Mouse (Mus musculus): Measurements from ENCODE around the gene Txlna.

Txlna gene

DNA sequence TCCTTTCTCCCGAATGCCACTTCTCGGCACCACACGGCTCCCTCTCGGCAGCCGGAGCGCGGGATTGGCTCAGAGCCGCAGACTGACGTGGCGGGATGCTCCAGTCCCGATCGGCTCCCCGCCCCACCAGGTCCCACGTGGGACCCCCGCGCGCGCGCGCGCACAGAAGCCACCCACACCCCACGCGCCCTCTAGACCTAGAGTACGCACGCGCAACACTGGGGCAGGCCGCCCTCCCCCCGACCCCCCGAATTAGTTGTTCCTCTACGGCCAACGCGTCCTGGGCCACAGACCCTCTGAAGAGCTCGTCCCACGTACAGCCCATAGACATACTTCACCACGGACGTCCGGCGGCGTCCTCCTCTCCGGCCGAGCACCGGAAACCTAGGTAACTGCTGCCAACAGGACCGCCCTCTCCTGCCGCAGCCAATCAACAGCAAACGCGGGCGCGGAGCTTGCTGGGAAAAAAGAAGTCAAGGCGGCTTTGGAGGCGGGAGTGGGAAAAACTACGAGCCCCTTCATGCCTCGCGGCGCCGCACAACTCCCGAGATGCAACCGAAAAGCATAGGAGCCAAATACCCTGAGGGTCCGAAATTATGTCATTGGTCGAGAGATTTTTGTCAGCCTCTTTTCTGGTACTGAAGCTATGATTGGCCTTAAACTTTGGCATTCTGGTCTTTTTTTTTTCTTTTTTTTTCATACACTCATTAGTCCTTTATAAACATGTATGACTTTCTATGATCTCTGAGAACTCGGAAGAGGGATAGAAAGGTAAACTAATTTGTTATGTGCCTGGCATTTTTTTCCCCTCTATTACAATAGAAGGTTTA lies at the start of gene Txlna:
Gene Txlna, minus strand, starts transcription at position 428 of the 830 bp plus-strand sequence.
- peak; percentile 99 for DNase-seq (ENCODE audit: low read depth, low spot score)

DNA sequence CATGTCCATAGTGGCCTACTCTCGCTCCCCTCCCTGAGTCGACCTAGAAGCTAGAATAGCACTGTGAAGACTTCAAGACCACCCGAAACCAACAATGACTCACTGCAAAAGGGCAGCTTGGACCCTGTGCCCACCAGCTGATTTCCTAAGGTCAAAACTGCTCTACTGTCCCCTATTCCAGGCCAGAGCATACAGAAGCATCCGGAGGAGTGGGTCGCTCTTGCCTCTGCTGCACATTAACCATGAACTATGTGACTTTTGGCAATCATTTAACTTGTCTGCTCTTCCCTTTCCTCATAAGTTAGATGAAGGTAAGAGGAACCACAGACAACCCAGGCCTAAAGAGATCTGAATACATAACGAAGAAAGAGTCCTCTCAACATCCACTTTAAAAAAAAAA lies 43.7 kb upstream of the Txlna start:
- no peak for DNase-seq (ENCODE audit: low read depth, low spot score)

DNA sequence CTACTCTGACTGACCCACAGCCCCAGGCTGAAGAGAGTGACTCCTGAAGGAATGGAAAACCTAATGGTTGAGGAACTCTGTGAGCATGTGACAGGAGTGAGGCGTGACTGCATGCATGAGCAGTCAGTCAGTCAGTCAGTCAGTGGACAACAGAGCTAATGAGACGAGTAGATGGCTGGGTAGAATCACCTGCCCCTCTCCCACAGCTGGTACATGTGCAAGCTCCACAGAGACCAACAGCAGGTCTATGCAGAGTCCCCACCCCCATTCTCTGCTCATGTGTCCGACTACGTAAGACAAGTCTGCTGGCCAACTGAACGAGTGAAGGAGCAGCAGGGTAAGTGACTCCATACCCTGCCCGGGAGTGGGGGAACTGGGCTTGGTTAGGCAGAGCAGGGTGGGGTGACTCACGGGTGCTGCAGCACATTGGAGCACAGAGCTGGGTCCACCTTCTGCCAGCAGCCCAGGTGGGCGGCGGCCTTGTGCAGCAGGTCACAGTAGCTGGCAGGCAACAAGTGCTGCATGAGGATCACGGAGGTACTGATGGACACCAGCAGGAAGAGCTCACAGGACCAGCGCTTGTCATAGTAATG lies 43.1 kb upstream of the Txlna start:
- DNase-seq (ENCODE audit: low read depth, low spot score): no peak

DNA sequence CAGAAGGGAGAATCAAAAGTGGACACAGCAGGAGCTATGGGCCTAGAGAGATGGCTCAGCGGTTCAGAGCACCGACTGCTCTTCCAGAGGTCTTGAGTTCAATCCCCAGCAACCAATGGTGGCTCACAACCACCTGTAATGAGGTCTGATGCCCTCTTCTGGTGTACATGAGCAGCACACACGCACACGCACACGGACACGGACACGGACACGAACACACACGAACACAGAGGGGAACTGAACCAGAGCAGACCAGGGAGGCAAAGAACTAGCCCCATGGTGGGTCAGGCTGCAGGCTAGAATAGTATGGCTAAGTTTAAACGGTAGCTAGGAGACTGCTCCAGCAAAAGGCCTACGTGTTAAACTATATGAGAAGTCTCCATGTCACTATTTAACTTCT lies 41.0 kb upstream of the Txlna start:
- DNase-seq (ENCODE audit: low read depth, low spot score): no peak

DNA sequence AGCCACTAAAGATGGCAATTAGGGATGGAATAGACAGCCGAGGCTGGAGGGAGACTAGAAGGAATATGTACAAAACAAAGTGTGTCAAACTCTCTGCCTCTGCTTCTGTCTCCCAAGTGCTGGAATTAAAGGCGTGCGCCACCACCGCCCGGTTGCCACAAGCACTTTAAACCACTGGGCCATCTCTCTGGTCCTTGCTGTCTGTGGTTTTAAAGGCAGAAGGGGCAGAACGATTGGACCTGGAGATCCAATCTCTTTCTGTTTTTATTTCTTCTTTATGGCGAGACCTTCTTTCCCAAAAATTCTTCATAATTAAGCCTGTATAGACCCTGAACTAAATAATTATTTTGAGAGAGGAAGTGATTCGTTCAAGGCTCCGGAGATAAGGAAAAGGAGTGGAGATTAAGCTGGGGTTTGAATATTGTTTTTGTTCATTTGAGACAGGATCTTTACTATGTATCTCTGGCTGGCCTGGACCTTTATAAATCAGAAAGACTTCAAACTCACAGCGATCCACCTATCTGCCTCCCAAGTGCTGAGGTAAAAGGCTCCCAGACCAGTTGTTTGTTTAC lies 32.1 kb upstream of the Txlna start:
- no peak for DNase-seq (ENCODE audit: low read depth, low spot score)

DNA sequence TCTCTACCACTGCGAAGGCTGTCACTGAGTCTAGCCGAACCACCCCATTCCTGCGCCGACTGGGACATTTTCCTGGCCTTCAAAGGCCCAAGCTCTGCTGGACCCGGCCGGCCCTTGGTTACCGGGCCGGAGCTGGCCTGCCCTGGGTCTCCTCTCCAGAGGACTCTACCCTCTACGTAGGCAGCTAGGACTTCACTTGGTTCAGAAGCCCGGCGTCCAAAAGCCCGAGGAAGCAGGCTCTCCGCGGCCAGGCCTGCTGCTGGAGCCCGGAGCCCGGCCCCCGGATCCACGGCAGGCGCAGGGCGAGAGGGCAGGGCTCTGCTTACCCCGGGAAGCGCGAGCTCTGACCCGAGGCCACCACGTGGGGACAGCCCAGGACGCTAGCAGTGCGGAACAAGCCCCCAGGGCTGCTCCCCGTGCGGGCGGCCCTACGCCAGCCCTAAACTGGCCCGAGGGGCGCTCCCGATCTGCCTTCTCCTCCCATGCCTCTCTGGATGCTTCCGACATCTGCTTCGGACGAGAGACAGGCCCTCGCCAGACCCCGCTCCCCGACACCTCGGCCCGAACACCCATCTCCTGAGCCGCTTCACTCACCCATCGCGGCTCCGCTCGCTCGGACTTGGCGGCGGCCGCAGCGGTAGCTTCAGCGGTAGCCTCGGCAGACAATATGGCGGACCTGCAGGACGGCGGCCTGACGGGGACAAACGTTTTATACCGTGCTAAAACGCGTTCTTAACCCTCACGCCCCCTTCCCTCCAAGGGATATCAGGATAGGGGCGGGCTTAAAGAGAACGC lies 31.4 kb upstream of the Txlna start, which contains the start of gene Kpna6:
Gene Kpna6, minus strand, starts transcription at position 685 of the 795 bp plus-strand sequence.
- peak; percentile 97 for DNase-seq (ENCODE audit: low read depth, low spot score)

DNA sequence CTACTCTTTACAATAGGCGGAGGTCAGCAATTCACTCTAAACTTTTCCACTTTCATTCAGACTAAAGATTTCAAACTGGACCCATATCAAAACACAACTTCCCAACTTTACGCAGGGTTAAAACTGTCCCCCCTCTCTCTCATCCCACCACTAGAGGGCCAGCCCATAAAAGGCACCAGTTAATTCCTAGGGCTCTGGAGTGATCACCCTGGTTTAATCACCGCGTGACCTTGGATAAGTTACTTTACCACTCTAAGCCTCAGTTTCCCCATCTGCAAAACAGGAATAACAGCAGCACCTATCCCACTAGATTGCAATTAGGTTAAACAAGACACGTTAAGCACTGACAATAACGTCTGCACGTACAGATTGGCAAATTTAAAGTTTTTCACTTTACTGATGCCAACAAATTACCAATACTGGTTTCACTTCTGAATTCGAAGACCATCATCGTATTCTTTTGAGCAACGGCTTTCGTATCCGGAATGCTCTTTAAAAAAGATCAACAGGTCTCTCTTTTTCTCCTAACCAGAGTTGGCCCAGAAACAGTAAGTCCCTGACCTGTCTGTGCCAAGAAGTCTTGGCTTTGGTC lies 30.7 kb upstream of the Txlna start:
- peak; percentile 68 for DNase-seq (ENCODE audit: low read depth, low spot score)

DNA sequence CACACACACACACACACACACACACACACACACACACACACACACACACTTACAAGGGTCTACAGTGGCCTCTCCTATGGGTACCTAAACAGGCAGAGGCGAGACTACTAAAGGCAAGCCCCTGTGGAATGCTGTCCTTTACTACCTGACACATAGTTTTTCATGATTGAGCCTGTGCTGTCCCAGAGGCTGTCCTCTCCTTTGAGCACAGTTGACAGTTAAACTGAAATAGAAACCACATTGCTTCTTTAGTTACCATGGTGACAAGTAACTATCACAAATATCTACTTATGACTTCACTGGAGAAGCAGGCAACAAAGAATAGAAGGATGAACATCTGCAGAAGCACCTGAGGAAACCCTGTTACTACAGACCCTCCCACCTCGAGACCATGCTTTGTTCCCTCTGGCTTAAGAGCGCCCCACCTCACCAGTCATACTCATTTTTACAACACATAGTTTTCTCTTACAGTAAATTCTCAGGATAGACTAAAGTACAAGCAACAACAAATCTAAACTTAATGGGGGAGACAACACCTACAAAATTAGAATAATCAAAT lies 21.5 kb upstream of the Txlna start:
- DNase-seq (ENCODE audit: low read depth, low spot score): no peak

DNA sequence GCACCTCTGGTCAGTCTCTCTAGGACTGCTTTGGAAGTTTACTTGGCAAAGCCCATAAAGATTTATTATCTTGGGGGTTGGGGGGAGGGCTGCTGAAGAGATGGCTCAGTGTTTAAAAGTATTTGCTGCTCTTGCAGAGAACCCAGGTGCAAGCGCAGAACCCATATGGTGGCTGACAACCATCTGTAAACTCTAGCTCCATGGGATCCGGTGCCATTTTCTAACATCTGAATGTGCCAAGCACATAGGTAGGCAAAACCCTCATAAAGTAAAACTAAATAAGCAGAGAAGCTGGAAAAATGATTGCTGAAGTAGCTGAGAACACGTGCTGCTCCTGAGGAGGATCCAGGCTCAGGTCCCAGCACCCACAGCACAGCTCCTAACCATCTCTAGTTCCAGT lies 20.7 kb upstream of the Txlna start:
- peak; percentile 65 for DNase-seq (ENCODE audit: low read depth, low spot score)

DNA sequence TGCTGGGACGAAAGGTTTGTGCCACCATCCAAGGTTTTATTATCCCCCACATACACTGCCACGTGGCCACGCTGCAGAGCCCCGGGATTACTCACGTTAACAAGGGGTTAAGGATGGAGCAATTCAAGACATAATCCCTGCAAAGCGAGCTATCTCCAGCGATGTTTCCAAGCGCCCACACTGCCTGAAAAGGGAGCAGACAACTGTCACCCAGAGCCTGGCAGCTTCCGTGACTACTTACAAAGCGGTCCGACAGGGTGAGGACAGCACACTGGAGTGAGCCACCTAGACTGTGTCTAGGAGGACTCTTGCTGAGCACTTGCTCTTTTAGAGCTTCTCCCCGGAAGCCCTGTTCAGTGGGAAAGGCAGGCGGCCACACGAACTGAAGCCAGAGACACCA lies 13.9 kb upstream of the Txlna start:
- peak; percentile 33 for DNase-seq (ENCODE audit: low read depth, low spot score)

DNA sequence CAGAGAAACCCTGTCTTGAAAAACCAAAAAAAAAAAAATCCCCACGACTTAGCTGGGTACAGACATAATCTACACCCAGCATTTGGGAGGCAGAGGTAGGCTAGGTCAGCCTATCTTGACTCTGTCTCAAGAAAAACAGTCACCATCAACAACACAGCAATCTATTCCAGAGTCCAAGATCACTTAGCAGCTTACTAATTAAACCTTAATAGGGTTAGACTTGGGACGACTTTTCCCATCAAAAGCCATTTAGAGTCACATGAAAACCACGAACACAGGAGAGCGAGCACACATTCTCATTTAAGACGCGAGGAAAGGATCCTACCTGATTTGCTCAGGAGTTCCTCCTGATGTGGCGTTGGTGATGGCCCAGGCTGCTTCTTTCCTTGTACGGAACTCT lies 9.5 kb upstream of the Txlna start:
- no peak for DNase-seq (ENCODE audit: low read depth, low spot score)

DNA sequence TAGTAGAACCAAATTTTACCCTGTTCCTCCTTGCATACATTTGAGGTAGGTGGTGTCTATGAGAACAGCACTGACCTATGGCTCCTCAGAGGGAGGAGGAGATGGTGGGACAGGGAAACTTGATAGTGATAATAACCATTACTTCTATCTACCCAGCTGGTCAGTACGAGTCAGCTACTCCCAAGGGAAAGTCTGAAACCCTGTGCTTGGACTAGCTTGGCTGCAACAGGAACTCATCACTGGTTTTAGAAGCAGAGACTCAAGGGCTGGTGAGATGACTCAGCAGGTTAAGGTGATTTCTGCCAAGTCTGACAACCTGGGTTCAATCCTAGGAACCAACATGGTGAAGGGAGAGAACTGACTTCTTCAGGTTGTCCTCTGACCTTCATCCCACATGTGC lies 7.8 kb upstream of the Txlna start:
- DNase-seq (ENCODE audit: low read depth, low spot score): no peak

DNA sequence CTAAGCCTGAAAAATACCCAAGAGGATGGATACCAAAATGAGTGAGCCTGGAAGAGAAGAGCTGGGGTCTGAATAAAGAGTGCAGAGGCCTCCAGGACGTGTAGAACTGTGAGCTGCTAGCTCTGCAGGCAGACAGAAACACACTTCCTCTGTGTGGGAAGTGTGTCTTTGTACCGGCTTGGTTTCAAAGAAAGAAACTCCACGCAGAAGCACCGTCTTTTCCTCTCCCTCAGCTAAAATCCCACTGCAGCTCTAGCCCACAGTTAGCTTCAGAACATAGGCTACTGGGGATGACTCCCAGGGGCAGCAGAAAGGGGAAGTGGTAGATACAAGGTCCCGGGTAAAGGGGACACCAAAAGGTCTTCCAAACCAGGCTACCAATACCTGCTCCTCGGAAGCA lies 4.3 kb upstream of the Txlna start:
- DNase-seq (ENCODE audit: low read depth, low spot score): peak; percentile 41

DNA sequence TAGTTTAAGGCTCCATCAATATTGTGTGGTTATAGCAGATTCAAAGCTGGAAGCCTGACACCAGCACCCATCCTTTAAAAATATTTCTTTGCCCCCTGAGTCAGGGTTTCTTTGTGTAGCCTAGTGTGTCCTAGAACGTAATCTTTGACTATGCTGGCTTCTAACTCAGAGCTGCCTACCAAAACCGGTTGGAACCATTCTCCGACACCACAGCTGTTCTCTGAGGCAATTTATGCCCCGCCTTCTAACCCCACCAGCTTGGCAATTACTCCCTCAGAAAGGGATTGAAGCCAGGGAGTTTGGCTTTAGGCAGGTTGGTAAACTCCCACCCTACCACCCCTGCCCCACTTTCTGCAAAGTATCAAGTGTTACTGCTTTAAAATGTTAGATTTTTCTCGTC lies 891 bp upstream of the Txlna start:
- no peak for DNase-seq (ENCODE audit: low read depth, low spot score)

DNA sequence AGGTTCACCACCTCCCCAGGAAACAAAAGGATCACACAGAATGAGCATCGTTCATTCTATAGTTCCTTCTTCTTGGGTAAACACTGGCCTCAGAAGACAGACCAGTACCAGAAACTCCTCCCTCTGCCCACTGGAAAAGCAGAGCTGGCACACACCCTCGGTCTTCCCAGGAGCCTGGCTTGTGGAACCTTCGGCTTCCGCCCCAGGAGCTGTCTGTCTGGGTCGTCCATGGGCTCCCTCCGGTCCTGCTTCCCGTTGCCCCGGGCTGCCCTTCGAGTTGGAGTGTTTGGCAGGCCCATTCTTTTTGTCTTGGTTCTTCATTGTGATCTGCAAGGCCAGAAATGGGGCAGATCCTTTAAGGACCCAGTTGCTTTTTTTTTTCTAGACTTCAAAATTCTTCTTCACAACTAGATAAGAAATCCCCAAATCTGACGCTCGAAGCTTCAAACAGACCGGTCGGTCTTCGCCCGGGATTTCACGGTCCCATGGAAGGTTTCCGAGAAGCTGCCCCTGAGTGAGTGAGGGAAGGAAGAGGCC lies 696 bp downstream of the Txlna start:
- peak; percentile 55 for DNase-seq (ENCODE audit: low read depth, low spot score)

DNA sequence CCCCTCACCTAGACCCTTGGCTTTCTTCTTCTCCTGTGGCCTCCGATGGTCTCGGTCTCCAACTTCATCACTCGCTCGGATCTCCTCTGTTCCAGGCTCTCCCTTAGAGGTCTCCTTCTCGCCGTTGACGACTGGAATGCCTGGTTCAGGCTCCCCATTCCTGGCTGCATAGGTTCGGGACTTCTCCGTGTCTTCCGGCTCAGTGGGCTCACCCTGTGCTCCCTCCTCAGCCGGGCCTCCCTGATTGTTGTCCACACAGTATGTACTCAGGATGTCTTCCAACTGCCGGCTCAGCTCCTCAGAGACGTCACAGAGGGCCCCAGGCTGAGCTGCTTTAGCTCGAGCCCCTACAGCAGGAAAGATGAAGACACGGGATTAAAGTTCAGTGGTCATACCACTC lies 1.6 kb downstream of the Txlna start:
- DNase-seq (ENCODE audit: low read depth, low spot score): no peak

DNA sequence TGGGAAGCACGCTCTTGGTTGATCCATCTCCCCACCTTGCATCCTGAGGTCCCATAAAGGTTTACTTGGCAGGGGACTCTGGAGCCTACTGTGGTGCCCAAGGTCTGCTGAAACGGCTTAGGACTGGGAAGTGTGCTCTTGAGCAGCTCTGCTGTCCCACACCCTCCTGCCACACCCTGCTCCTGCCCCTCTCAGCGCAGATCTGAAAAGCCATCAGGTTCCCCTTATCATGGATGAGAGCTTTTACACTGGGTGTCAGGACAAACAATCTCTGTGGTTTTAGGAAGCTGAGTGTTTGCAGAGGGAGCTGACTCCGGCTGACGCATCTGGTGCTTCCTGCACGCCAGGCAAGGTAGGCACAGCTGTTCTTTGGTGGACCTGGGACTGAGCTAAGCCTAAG lies 7.0 kb downstream of the Txlna start:
- no peak for DNase-seq (ENCODE audit: low read depth, low spot score)

DNA sequence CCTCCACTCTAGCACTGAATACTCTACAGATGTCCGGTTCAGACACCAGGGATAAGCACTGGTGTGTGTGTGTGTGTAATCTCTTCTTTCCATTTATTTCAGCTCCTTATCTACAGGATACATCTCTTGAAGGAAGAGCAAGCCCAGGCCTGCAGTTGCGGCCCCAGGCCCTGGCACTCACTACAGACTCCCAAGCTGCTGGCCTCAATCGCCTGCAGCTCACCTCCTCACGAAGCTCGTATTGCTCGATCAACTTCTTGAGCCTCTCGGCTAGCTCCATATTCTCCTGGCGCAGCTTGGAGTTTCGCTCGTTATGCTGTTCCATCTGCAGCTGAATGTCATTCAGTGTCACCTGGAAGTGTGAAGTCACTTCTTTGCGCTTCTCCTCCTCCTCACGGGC lies 9.0 kb downstream of the Txlna start:
- DNase-seq (ENCODE audit: low read depth, low spot score): no peak

DNA sequence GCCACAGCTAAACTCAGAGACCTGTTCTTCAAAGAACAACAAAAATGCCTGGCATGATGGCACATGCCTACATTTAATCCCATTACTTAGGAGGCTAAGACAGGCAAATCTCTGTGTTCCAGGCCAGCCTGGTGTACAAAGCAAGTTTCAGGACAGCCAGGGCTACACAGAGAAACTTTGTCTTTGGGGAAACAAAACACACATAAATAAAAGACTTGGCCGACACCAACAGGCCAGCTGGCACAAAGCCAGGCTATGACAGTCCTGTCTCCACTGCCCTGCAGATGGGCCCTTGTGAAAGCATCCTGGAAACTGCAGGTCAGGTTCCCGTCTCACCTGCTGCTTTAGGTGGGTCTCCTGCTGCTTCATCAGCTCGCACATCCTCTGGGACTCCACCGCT lies 9.9 kb downstream of the Txlna start:
- DNase-seq (ENCODE audit: low read depth, low spot score): peak; percentile 74

DNA sequence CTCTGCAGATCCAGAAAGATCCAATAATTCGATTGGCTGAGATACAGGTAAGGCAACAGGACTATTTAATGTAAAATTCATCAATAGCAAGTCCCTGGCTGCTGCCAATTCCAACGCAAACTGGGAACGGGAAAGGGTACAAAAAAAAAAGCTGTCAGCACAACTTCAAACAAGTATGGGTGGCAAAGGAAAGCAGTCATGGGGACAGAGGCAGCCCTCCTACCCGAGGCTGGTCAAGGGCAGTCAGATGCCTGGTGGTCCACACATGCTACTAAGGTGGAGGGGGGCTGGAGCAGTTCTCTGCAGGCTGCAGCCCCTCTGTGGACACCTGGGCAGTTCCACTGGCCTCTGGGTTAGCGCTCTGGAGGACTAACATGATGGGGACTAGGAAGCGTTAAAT lies 14.8 kb downstream of the Txlna start:
- DNase-seq (ENCODE audit: low read depth, low spot score): no peak

DNA sequence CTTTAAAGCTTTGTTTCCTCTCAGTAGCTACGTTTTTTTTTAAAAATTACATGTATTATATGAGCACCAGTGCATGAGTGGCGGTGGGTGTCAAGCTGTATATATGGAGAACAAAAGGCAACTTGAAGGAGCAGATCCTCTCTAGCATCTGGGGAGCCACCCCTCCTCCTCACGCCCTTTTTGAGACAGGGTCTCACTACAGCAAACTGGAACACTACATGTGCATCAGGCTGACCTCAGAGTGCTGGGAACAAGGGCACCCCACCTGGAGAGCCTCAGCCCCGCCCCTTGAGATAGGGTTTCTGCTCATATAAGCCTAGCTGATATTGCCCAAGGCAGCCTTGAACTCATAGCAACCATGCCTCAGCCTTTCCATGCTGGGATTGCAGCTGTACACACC lies 15.4 kb downstream of the Txlna start:
- DNase-seq (ENCODE audit: low read depth, low spot score): no peak

All from brain, adult 2 months (tissue).